Mouse (Mus musculus) stomach, adult 2 months (tissue): ENCODE data around the gene Cyp3a41b. TPM values are rescaled to one million over a fixed set of nuclear protein-coding genes. Genes with fewer than 3 reads are reported as not detected.

Experiments used
- polyA plus RNA-seq: library from polyadenylated mRNA; depleted of rRNA; stranded (reverse); fragments of >200 nt; gene quantifications from 2 replicates; pipeline ENCODE4 v1.2.3, GENCODE M21; 2012; rRNA removed

The Cyp3a41b gene
- not detected in 2 replicates for polyA plus RNA-seq

GRCm38 (mm10) chr5:145584630-145585029 lies at the start of gene Cyp3a41b:
Gene Cyp3a41b, minus strand, starts transcription at chr5:145584730.

Other genes with a start within 250 kb of the Cyp3a41b start
- not detected in 2 replicates for gene Cyp3a57, start 239.5 kb downstream of the Cyp3a41b start, polyA plus RNA-seq
- gene Cyp3a16, start 115.0 kb downstream of the Cyp3a41b start, polyA plus RNA-seq, result not detected in 2 replicates
- not detected in 2 replicates for gene Cyp3a41a, start 135.4 kb upstream of the Cyp3a41b start, polyA plus RNA-seq
- not detected in 2 replicates for gene Cyp3a44, start 221.1 kb upstream of the Cyp3a41b start, polyA plus RNA-seq